Mouse (Mus musculus) kidney, adult 18-20 months (tissue): ENCODE results near the gene Grin1.

Source experiments
- DNase-seq: peaks from one replicate; pipeline ENCODE4 v3.0.0; 2021

Gene Grin1

GRCm38 (mm10) chr2:25318971-25319773 is at the start of gene Grin1:
TSS of gene Grin1 (minus strand) at chr2:25319187.
- peak; percentile 62 for DNase-seq

- peak; percentile 83 for DNase-seq
These were observed 46.2 kb upstream of the Grin1 start, which contains the start of gene Uap1l1 for GRCm38 (mm10) chr2:25365091-25365761. TSS of gene Uap1l1 (minus strand) at chr2:25365682.

DNA sequence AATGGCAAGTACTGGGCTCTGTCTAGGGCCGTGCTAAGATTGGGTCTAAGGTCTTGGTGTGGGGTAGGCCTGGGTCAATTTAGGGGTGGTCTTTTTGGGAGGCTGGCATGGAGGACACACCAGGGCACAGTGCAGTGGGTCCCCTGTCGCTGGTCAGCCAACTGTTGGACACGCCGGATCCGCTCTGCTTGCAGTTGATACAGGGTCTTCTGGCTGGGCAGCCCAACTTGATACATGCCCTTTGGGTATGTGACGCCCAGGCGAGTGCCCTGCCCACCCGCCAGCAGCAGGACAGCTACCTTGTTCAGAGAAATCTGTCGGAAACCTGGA is 45.7 kb upstream of the Grin1 start:
- DNase-seq: no peak

DNA sequence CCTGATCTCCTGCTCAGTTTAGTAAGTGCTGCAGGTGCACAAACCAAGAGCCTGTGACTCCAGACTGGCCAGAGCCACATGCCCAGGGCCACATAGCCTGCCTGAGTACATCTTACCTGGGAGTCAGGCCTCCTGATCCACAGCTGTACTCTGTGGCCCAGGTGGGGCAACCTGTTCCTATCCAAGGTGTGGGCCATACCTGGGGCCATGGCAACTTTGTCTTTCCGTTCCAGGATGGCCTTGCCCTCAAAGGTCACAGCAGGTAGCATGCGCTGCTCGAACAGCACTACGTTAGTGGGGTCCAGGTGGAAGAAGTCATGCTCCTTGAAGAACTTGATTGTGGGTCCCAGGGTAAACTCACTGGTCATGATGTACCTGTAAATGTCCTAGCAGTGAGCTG is 45.3 kb upstream of the Grin1 start:
- DNase-seq: no peak

GRCm38 (mm10) chr2:25363478-25364178 is 44.6 kb upstream of the Grin1 start:
- DNase-seq: peak; percentile 27

- no peak for DNase-seq
These were observed 40.9 kb upstream of the Grin1 start for GRCm38 (mm10) chr2:25359848-25360247.

- peak; percentile 87 for DNase-seq
These were observed 37.5 kb upstream of the Grin1 start, which contains the start of gene Dpp7 for GRCm38 (mm10) chr2:25356208-25357079. TSS of gene Dpp7 (minus strand) at chr2:25356359.

GRCm38 (mm10) chr2:25355419-25356066 is 36.6 kb upstream of the Grin1 start:
- DNase-seq: no peak

DNA sequence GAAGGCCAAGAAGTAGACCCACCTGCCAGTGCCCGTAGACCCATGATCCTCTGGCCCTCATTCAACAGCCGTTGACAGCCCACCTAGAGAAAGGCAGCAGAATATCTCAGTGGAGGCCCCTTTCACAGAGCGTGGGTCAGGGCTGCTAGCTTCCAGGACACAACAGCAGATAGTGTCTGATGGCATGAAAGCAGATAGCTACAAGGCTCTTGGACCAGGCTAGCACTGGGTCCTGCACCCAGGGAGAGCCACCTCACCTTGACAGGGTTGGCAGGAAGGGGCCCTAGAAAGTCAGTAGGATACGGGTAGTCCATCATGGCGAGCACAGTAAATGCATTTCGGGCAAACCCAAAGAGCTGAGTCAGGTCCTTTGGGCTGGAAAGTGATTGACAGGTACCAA is 35.2 kb upstream of the Grin1 start:
- DNase-seq: no peak

GRCm38 (mm10) chr2:25350701-25351100 is 31.7 kb upstream of the Grin1 start:
- DNase-seq: no peak

DNA sequence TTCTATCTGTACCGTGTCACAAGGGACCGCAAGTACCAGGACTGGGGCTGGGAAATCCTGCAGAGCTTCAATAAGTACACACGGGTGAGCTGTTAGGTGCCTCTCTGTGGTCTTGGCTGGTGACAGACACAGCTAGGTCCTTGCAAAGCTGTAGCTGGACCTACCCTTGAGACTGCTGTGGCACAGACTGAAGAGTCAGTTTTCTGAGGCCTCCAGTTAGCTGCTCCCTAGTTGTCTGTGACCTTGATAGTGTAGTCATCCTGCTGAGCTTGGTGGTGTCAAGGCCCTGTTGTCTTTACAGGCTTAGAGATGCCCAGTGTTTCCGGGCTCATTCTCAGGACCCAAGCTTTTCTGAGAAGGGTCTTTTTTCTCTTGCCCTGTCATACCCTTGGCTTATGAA is 30.5 kb upstream of the Grin1 start:
- no peak for DNase-seq

DNA sequence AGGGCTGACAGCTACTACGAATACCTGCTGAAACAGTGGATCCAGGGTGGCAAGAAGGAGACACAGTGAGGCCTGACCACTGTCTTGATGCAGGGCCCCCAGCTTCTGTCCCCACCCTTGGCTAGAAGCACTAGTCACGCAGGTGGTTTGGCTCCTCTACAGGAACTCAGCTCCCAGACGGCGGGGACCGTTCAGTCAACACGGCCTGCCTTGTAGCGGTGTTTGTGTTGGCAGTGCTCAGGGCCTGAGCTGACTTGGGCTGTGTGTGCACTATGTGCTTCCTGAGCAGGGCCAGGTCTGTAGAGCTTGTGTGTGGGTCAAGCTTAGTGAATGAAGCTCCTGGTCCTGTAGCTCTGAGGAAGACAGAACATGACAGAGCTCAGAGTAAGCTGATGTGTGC is 29.2 kb upstream of the Grin1 start:
- no peak for DNase-seq

DNA sequence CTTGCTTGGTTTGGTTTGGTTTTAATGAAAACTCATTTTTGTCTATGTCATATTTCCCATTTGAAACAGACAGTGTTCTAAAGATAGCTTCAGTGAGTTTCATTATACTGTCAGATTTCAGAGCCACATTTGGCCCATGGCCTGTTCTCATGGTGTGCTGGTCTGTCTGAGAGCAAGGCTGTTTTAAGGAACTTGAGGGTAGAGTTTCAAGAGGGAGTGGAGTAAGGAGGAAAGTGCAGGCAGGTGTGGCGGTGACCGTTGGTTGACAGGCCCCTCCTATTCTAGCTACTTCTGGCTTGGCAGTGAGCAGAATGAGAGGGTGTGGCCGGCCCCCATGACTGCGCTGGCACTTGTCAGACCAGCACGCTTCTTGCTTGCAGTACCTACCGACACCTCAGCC is 19.3 kb upstream of the Grin1 start:
- no peak for DNase-seq

- DNase-seq: no peak
These were observed 14.6 kb upstream of the Grin1 start for GRCm38 (mm10) chr2:25333569-25333968.

- DNase-seq: peak; percentile 99
These were observed 13.5 kb upstream of the Grin1 start, which contains the start of gene Man1b1 for GRCm38 (mm10) chr2:25332286-25333160. TSS of gene Man1b1 (plus strand) at chr2:25332338.

DNA sequence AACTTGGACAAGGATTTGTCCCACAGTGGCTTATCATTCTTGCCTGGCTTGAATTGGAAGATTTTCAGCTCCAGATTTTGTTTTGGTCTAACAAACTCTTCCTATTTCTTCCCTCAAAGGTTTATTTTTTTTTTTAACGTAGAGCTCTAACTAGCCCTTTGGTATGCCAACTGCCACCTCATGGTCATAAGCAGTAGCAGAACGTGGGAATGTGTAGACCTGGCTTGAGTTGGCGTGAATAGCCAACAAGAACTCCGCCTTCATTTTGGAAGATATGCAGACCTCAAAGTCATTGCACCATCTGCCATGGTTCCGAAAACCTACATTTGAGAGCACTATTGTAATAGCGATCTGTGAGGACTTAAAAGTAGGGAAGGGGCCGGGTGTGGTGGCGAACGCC is 12.5 kb upstream of the Grin1 start:
- DNase-seq: no peak

GRCm38 (mm10) chr2:25328440-25328839 is 9.5 kb upstream of the Grin1 start:
- DNase-seq: peak; percentile 26

- no peak for DNase-seq
These were observed 7.0 kb upstream of the Grin1 start for GRCm38 (mm10) chr2:25326036-25326435.

- DNase-seq: no peak
These were observed 1.1 kb upstream of the Grin1 start for GRCm38 (mm10) chr2:25320084-25320483.

DNA sequence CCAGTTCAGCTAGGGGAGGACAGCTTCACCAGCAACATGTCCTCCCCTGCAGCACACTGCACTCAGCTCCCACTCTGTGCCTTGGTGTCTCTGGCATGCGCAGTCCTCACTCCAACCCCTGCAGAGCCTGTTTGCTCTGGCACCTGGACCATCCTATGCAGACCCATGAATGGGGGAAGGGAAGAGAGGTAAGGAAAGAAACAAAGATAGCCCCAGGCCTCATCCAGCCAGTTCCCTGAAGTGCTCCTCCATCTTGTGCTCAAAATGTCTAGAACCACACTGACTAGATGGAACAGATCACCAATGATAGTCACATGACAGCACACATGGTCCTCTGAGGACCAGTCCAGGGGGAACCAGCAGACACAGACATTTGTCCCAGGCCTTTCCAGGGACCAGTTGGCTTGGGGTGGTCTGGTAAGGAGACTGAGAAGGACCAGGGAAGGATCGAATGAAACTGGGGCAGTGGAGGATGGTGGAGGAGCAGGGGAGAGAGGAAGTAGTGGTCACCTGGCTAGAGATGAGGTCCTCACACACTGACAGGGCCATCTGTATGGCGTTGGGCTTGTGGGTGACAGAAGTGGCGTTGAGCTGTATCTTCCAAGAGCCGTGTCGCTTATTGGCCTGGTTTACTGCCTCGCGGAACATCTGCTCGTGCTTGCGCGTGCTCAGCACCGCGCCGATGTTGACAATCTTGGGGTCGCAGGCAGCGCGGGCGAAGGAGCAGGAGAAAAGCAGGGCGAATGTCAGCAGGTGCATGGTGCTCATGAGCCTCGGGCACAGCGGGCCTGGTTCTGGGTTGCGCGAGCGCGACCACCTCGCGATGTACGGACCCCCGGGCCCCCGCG is 644 bp downstream of the Grin1 start:
- no peak for DNase-seq
